Comparison of ENCODE assay signal across 11 mouse cellular contexts in the genomic region with DNA sequence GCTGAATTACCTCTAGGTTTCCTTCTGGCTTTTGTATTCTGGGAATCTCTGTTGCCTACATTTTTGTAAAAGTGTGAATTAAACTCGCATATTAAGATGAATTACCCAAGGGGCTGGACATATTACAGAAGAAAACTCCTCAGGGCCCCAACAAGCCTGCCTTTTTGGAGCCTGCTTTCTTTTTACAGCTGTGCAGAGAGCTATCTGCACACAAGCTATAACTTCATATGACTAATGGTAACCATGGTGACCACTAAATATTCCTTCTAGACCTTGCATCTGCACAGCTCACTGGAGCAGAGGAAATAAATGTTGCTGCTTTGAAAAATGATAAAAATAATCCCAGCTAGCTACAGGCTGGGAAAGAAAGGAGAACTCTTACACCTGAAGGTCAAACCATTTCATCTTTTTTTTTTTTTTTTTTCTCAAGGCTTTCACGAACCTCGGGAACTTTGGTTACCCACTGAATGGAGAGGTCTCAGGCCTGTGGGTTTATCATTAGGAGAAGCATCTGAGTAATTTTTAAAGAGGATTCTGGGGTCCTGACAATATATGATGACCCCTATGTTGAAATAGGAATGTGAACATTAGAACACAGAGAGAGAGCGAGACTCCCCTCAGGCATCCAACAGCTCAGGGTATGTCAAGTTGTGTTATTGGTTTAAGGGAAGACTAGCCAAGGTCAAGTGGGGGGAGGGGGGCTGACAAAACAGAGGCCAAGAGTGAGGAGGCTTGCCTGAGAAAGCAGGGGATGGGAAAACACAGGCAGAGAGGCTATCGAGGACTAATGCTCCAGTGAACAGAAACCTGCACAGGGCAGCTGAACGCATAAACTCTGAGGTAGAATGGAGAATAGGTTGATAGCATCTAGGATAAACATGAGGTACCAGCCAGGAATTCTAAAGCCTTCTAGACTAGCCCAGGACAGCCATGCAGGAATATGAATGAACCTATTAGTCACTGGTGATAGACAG.
DNase-seq lines count a peak whose midpoint lies in the region; ATAC-seq lines count a peak whose summit lies in the region.
"Had no signal": no experiment of that assay in that cellular context is flagged by ENCODE, and none has a peak within 500 bp of the region (broad histone marks: within the 10 kb centered on the region; RNA-seq: fewer than 3 reads in every experiment).

No protein-coding gene starts in this region.

- ATAC-seq in midbrain, embryonic 14.5 days (ENCODE audit: low FRiP score, low TSS enrichment), result no peak
- peak; percentile 63 for ATAC-seq in kidney, embryonic 14.5 days (ENCODE audit: low FRiP score, low TSS enrichment)
- ATAC-seq in stomach, embryonic 15.5 days (ENCODE audit: insufficient read depth, low FRiP score, low read depth), result peak; percentile 72; the same call in 1 of the 2 replicates
- ATAC-seq: liver, embryonic 12.5 days had no signal

- no peaks in the 10 kb centered on the region for H3K36me3 ChIP-seq in midbrain, embryonic 14.5 days (ENCODE audit: control insufficient read depth, insufficient read depth, low read length)
- no peaks in the 10 kb centered on the region for H3K36me3 ChIP-seq in midbrain, embryonic 10.5 days
- H3K36me3 ChIP-seq in kidney, embryonic 14.5 days (ENCODE audit: control insufficient read depth, insufficient read depth, low read length), result no peaks in the 10 kb centered on the region
- H3K36me3 ChIP-seq in stomach, embryonic 15.5 days, result no peaks in the 10 kb centered on the region
- H3K36me3 ChIP-seq: embryonic facial prominence, embryonic 13.5 days; heart, embryonic 15.5 days; liver, embryonic 12.5 days had no signal

- no peaks in the 10 kb centered on the region for H3K9me3 ChIP-seq in midbrain, embryonic 14.5 days (ENCODE audit: control insufficient read depth, low read length)
- no peaks in the 10 kb centered on the region for H3K9me3 ChIP-seq in midbrain, embryonic 10.5 days (replicated peaks)
- H3K9me3 ChIP-seq in kidney, embryonic 14.5 days (ENCODE audit: control insufficient read depth, low read length), result peaks cover 7% of the 10 kb centered on the region; the same call in 1 of the 2 replicates
- no peaks in the 10 kb centered on the region for H3K9me3 ChIP-seq in stomach, embryonic 15.5 days
- H3K9me3 ChIP-seq: embryonic facial prominence, embryonic 13.5 days; heart, embryonic 15.5 days; liver, embryonic 12.5 days had no signal

- H3K9ac ChIP-seq in midbrain, embryonic 14.5 days (replicated peaks; ENCODE audit: low read length), result no peak overlapping the region
- no peak overlapping the region for H3K9ac ChIP-seq in kidney, embryonic 14.5 days (ENCODE audit: low read depth, low read length)
- H3K9ac ChIP-seq in stomach, embryonic 15.5 days, result no peak overlapping the region
- H3K9ac ChIP-seq: embryonic facial prominence, embryonic 13.5 days; heart, embryonic 15.5 days; liver, embryonic 12.5 days had no signal

- H3K4me1 ChIP-seq in midbrain, embryonic 14.5 days (ENCODE audit: control insufficient read depth, insufficient read depth, low read length), result 0 out of 2 replicates have a peak, but pooled peaks cover 4% of the 10 kb centered on the region
- H3K4me1 ChIP-seq in midbrain, embryonic 10.5 days, result peaks cover 9% of the 10 kb centered on the region
- H3K4me1 ChIP-seq in kidney, embryonic 14.5 days (ENCODE audit: control insufficient read depth, insufficient read depth, low read length), result peaks cover 32% of the 10 kb centered on the region
- peaks cover 14% of the 10 kb centered on the region for H3K4me1 ChIP-seq in stomach, embryonic 15.5 days
- H3K4me1 ChIP-seq: liver, embryonic 12.5 days had no signal

- peak; percentile 35 for DNase-seq in adrenal gland, postnatal 14 days
- DNase-seq in adrenal gland, postnatal 4 days (ENCODE audit: low spot score in 2 of 2), result no peak
- peak; percentile 73 for DNase-seq in midbrain, embryonic 14.5 days
- DNase-seq in midbrain, embryonic 10.5 days (ENCODE audit: low spot score), result no peak
- no peak for DNase-seq in spleen, postnatal 36 days (ENCODE audit: low spot score in 2 of 2)
- DNase-seq in thymus, postnatal 36 days, result no peak

- no peaks in the 10 kb centered on the region for H3K27me3 ChIP-seq in midbrain, embryonic 14.5 days (ENCODE audit: control insufficient read depth, insufficient read depth, low read length)
- no peaks in the 10 kb centered on the region for H3K27me3 ChIP-seq in midbrain, embryonic 10.5 days (ENCODE audit: low read depth, poor library complexity, severe bottlenecking)
- no peaks in the 10 kb centered on the region for H3K27me3 ChIP-seq in kidney, embryonic 14.5 days (ENCODE audit: control insufficient read depth, insufficient read depth, low read length)
- H3K27me3 ChIP-seq in stomach, embryonic 15.5 days (replicated peaks), result no peaks in the 10 kb centered on the region
- H3K27me3 ChIP-seq: embryonic facial prominence, embryonic 13.5 days; heart, embryonic 15.5 days; liver, embryonic 12.5 days had no signal

- H3K4me2 ChIP-seq in midbrain, embryonic 14.5 days (ENCODE audit: low read length), result no peak overlapping the region
- H3K4me2 ChIP-seq in kidney, embryonic 14.5 days (replicated peaks; ENCODE audit: low read depth, low read length), result no peak overlapping the region
- H3K4me2 ChIP-seq in stomach, embryonic 15.5 days, result no peak overlapping the region
- H3K4me2 ChIP-seq: embryonic facial prominence, embryonic 13.5 days; heart, embryonic 15.5 days; liver, embryonic 12.5 days had no signal

- no peak overlapping the region for H3K4me3 ChIP-seq in midbrain, embryonic 14.5 days (replicated peaks; ENCODE audit: low read depth, low read length)
- no peak overlapping the region for H3K4me3 ChIP-seq in midbrain, embryonic 10.5 days
- H3K4me3 ChIP-seq in kidney, embryonic 14.5 days (ENCODE audit: low read length), result no peak overlapping the region
- H3K4me3 ChIP-seq in stomach, embryonic 15.5 days (replicated peaks), result no peak overlapping the region
- H3K4me3 ChIP-seq: embryonic facial prominence, embryonic 13.5 days; heart, embryonic 15.5 days; liver, embryonic 12.5 days had no signal

- H3K27ac ChIP-seq in midbrain, embryonic 14.5 days (replicated peaks; ENCODE audit: low read depth, low read length), result peak overlapping the region; percentile 56
- H3K27ac ChIP-seq in midbrain, embryonic 10.5 days (replicated peaks), result no peak overlapping the region
- peak overlapping the region; percentile 31; the same call in 1 of the 2 replicates for H3K27ac ChIP-seq in kidney, embryonic 14.5 days (ENCODE audit: low read depth, low read length)
- H3K27ac ChIP-seq in stomach, embryonic 15.5 days, result peak overlapping the region; percentile 59
- H3K27ac ChIP-seq: embryonic facial prominence, embryonic 13.5 days; heart, embryonic 15.5 days; liver, embryonic 12.5 days had no signal

- 58% methylated on average over 6 of the region's 6 CpGs for WGBS in midbrain, embryonic 14.5 days
- 75% methylated on average over 6 of the region's 6 CpGs for WGBS in midbrain, embryonic 10.5 days
- WGBS in kidney, embryonic 14.5 days, result 29% methylated on average over 6 of the region's 6 CpGs
- 34% methylated on average over 6 of the region's 6 CpGs for WGBS in stomach, embryonic 15.5 days

Comparison
In these comparisons a context has a peak if more than half of its experiments do, and no peak if none do; other contexts are left out.
1. DNase-seq: peak in adrenal gland, postnatal 14 days (single experiment) and midbrain, embryonic 14.5 days (single experiment); none in adrenal gland, postnatal 4 days (0 of 2), midbrain, embryonic 10.5 days (single experiment), spleen, postnatal 36 days (0 of 2) and thymus, postnatal 36 days (0 of 2).